Mouse (Mus musculus) heart, embryonic 10.5 days (tissue): ENCODE measurements at regions not wholly inside any gene's neighbourhood (a gene's known extent, or its start where the extent isn't known, plus 50 kb on each side); places are given as distances from the start of the nearest gene placed in this dataset.

Experiments used
- DNase-seq: peaks from one replicate; pipeline ENCODE4 v3.0.0-alpha.2; 2017; ENCODE audit warnings: low spot score
- H3K27ac ChIP-seq: fragments of 300-500 bp; sonication (generic); 2 replicates; pipeline ENCODE4 v1.5.1; 2016; ENCODE audit warnings: mild to moderate bottlenecking
- H3K27me3 ChIP-seq: fragments of 300-500 bp; sonication (generic); 2 replicates; pipeline ENCODE4 v1.6.1; 2016; ENCODE audit warnings: mild to moderate bottlenecking; ENCODE audit not compliant: poor library complexity, insufficient read depth, severe bottlenecking
- H3K36me3 ChIP-seq: fragments of 300-500 bp; sonication (generic); 2 replicates; pipeline ENCODE4 v1.6.1; 2016; ENCODE audit warnings: mild to moderate bottlenecking, moderate library complexity
- H3K4me1 ChIP-seq: fragments of 300-500 bp; sonication (generic); 2 replicates; pipeline ENCODE4 v1.6.1; 2016; ENCODE audit warnings: mild to moderate bottlenecking
- H3K4me3 ChIP-seq: fragments of 300-500 bp; sonication (generic); 2 replicates; pipeline ENCODE4 v1.5.1; 2016; ENCODE audit warnings: mild to moderate bottlenecking, moderate library complexity
- H3K9me3 ChIP-seq: fragments of 300-500 bp; sonication (generic); 2 replicates; pipeline ENCODE4 v1.6.1; 2016; ENCODE audit warnings: mild to moderate bottlenecking, moderate library complexity
- WGBS: fragments of 180-500 bp; shearing (Covaris S2); methylation state at CpG from one replicate; pipeline ENCODE4 v1.1.7; 2016; 5-methylcytosine and 5-hydroxymethylcytosine counted together

GRCm38 (mm10) chr2:124930719-124931118 lies 137.2 kb upstream of the Slc24a5 start:
- H3K27ac ChIP-seq = no peak overlapping the region
- WGBS = 75% methylated on average over 7 of the region's 7 CpGs
- no peaks in the 10 kb centered on the region for H3K9me3 ChIP-seq
- peaks cover 5% of the 10 kb centered on the region for H3K4me1 ChIP-seq
- no peaks in the 10 kb centered on the region for H3K36me3 ChIP-seq
- H3K27me3 ChIP-seq = no peaks in the 10 kb centered on the region
- no peak overlapping the region for H3K4me3 ChIP-seq
- no peak for DNase-seq

- Histone ChIP-seq H3K9me3 (no peaks in the 10 kb centered on the region), H3K36me3 (no peaks in the 10 kb centered on the region), H3K27me3 (no peaks in the 10 kb centered on the region), H3K4me3 (no peak overlapping the region), H3K27ac (no peak overlapping the region), H3K4me1 (peaks cover 5% of the 10 kb centered on the region)
- no peak for DNase-seq
- 53% methylated on average over 6 of the region's 6 CpGs for WGBS
These were observed 135.4 kb upstream of the Slc24a5 start for GRCm38 (mm10) chr2:124932566-124932965.

- WGBS = 87% methylated on average over 1 of the region's 1 CpGs
- no peaks in the 10 kb centered on the region for H3K27me3 ChIP-seq
- H3K4me3 ChIP-seq = no peak overlapping the region
- no peaks in the 10 kb centered on the region for H3K9me3 ChIP-seq
- no peaks in the 10 kb centered on the region for H3K36me3 ChIP-seq
- H3K4me1 ChIP-seq = peaks cover 5% of the 10 kb centered on the region
- no peak overlapping the region for H3K27ac ChIP-seq
- DNase-seq = no peak
These were observed 134.0 kb upstream of the Slc24a5 start for GRCm38 (mm10) chr2:124933876-124934275.

GRCm38 (mm10) chr2:124948263-124948781 lies 119.6 kb upstream of the Slc24a5 start:
- Histone ChIP-seq H3K9me3 (no peaks in the 10 kb centered on the region), H3K27me3 (no peaks in the 10 kb centered on the region), H3K36me3 (no peaks in the 10 kb centered on the region), H3K4me1 (no peaks in the 10 kb centered on the region), H3K27ac (no peak overlapping the region), H3K4me3 (no peak overlapping the region)
- DNase-seq = no peak
- WGBS = 45% methylated on average over 2 of the region's 2 CpGs

GRCm38 (mm10) chr2:124948812-124949211 lies 119.1 kb upstream of the Slc24a5 start:
- Histone ChIP-seq H3K36me3 (no peaks in the 10 kb centered on the region), H3K4me1 (no peaks in the 10 kb centered on the region), H3K27me3 (no peaks in the 10 kb centered on the region), H3K9me3 (no peaks in the 10 kb centered on the region), H3K4me3 (no peak overlapping the region), H3K27ac (no peak overlapping the region)
- WGBS = 81% methylated on average over 9 of the region's 9 CpGs
- no peak for DNase-seq

GRCm38 (mm10) chr2:124952212-124952611 lies 115.7 kb upstream of the Slc24a5 start:
- H3K27ac ChIP-seq = no peak overlapping the region
- 76% methylated on average over 4 of the region's 4 CpGs for WGBS
- H3K4me1 ChIP-seq = no peaks in the 10 kb centered on the region
- H3K27me3 ChIP-seq = no peaks in the 10 kb centered on the region
- H3K9me3 ChIP-seq = no peaks in the 10 kb centered on the region
- H3K4me3 ChIP-seq = no peak overlapping the region
- no peak for DNase-seq
- H3K36me3 ChIP-seq = no peaks in the 10 kb centered on the region

- H3K27ac ChIP-seq = no peak overlapping the region
- H3K4me3 ChIP-seq = no peak overlapping the region
- no peak for DNase-seq
- no peaks in the 10 kb centered on the region for H3K27me3 ChIP-seq
- H3K36me3 ChIP-seq = no peaks in the 10 kb centered on the region
- no peaks in the 10 kb centered on the region for H3K4me1 ChIP-seq
- WGBS = 77% methylated on average over 5 of the region's 5 CpGs
- H3K9me3 ChIP-seq = no peaks in the 10 kb centered on the region
These were observed 114.9 kb upstream of the Slc24a5 start for GRCm38 (mm10) chr2:124953015-124953414.

- Histone ChIP-seq H3K36me3 (no peaks in the 10 kb centered on the region), H3K4me1 (peaks cover 4% of the 10 kb centered on the region; the same call in 1 of the 2 replicates), H3K4me3 (no peak overlapping the region), H3K9me3 (no peaks in the 10 kb centered on the region), H3K27ac (no peak overlapping the region), H3K27me3 (no peaks in the 10 kb centered on the region)
- 44% methylated on average over 7 of the region's 7 CpGs for WGBS
- DNase-seq = no peak
These were observed 112.1 kb upstream of the Slc24a5 start for GRCm38 (mm10) chr2:124955843-124956242.

GRCm38 (mm10) chr2:124959431-124959830 lies 108.5 kb upstream of the Slc24a5 start:
- H3K9me3 ChIP-seq = no peaks in the 10 kb centered on the region
- no peak for DNase-seq
- peaks cover 4% of the 10 kb centered on the region; the same call in 1 of the 2 replicates for H3K4me1 ChIP-seq
- H3K27me3 ChIP-seq = no peaks in the 10 kb centered on the region
- WGBS = 80% methylated on average over 5 of the region's 5 CpGs
- no peak overlapping the region for H3K4me3 ChIP-seq
- H3K36me3 ChIP-seq = no peaks in the 10 kb centered on the region
- H3K27ac ChIP-seq = no peak overlapping the region

GRCm38 (mm10) chr2:124971826-124972749 lies 95.8 kb upstream of the Slc24a5 start:
- H3K4me3 ChIP-seq = no peak overlapping the region
- no peaks in the 10 kb centered on the region for H3K4me1 ChIP-seq
- no peaks in the 10 kb centered on the region for H3K9me3 ChIP-seq
- H3K27ac ChIP-seq = no peak overlapping the region
- no peaks in the 10 kb centered on the region for H3K36me3 ChIP-seq
- WGBS = 64% methylated on average over 17 of the region's 17 CpGs
- DNase-seq = no peak
- H3K27me3 ChIP-seq = no peaks in the 10 kb centered on the region

- no peak for DNase-seq
- no peaks in the 10 kb centered on the region for H3K27me3 ChIP-seq
- no peak overlapping the region for H3K4me3 ChIP-seq
- H3K4me1 ChIP-seq = no peaks in the 10 kb centered on the region
- no peaks in the 10 kb centered on the region for H3K36me3 ChIP-seq
- WGBS = 61% methylated on average over 3 of the region's 3 CpGs
- H3K9me3 ChIP-seq = no peaks in the 10 kb centered on the region
- no peak overlapping the region for H3K27ac ChIP-seq
These were observed 92.8 kb upstream of the Slc24a5 start for GRCm38 (mm10) chr2:124975106-124975505.

- Histone ChIP-seq H3K4me1 (no peaks in the 10 kb centered on the region), H3K4me3 (no peak overlapping the region), H3K36me3 (no peaks in the 10 kb centered on the region), H3K9me3 (no peaks in the 10 kb centered on the region), H3K27ac (no peak overlapping the region), H3K27me3 (no peaks in the 10 kb centered on the region)
- no peak for DNase-seq
- WGBS = 79% methylated on average over 2 of the region's 2 CpGs
These were observed 76.9 kb upstream of the Slc24a5 start for GRCm38 (mm10) chr2:124990976-124991375.

- Histone ChIP-seq H3K36me3 (no peaks in the 10 kb centered on the region), H3K27me3 (no peaks in the 10 kb centered on the region), H3K9me3 (no peaks in the 10 kb centered on the region), H3K27ac (no peak overlapping the region), H3K4me3 (no peak overlapping the region), H3K4me1 (no peaks in the 10 kb centered on the region)
- no peak for DNase-seq
- 29% methylated on average over 1 of the region's 1 CpGs for WGBS
These were observed 52.9 kb upstream of the Slc24a5 start for GRCm38 (mm10) chr2:125015007-125015406.
